Mouse (Mus musculus): Measurements from ENCODE around the gene Gm27021. TPM values are rescaled to one million over a fixed set of nuclear protein-coding genes. Genes with fewer than 3 reads are reported as not detected.
A peak's percentile ranks its signal among the peaks of the same experiment; 100 is the strongest.

The Gm27021 gene
- polyA plus RNA-seq, 1 experiment from 2014 or later = 2.3 TPM

GRCm38 (mm10) chr8:120626461-120626860 lies 41.4 kb downstream of the Gm27021 start:
- no peaks in the 10 kb centered on the region for H3K27me3 ChIP-seq (ENCODE audit: control insufficient read depth, insufficient read depth, low read length)
- H3K36me3 ChIP-seq (ENCODE audit: control insufficient read depth, insufficient read depth, low read length) = no peaks in the 10 kb centered on the region
- H3K4me1 ChIP-seq (ENCODE audit: control insufficient read depth, insufficient read depth, low read length) = no peaks in the 10 kb centered on the region
- WGBS = 52% methylated on average over 11 of the region's 11 CpGs
- H3K4me2 ChIP-seq (ENCODE audit: low read depth) = no peak overlapping the region
- H3K9me3 ChIP-seq (ENCODE audit: control insufficient read depth, low read length) = no peaks in the 10 kb centered on the region
- no peak for DNase-seq (ENCODE audit: low spot score)
- no peak overlapping the region for H3K4me3 ChIP-seq (ENCODE audit: low read depth, low read length)
- no peak for ATAC-seq (ENCODE audit: insufficient read depth, low FRiP score, low TSS enrichment)
- no peak overlapping the region for H3K9ac ChIP-seq (ENCODE audit: low read length)
- no peak overlapping the region for H3K27ac ChIP-seq (ENCODE audit: low read depth, low read length)

GRCm38 (mm10) chr8:120623608-120624007 lies 44.3 kb downstream of the Gm27021 start:
- Histone ChIP-seq H3K27ac (ENCODE audit: low read depth, low read length) (no peak overlapping the region), H3K27me3 (ENCODE audit: control insufficient read depth, insufficient read depth, low read length) (no peaks in the 10 kb centered on the region), H3K4me3 (ENCODE audit: low read depth, low read length) (no peak overlapping the region), H3K36me3 (ENCODE audit: control insufficient read depth, insufficient read depth, low read length) (no peaks in the 10 kb centered on the region), H3K9ac (ENCODE audit: low read length) (no peak overlapping the region), H3K4me1 (ENCODE audit: control insufficient read depth, insufficient read depth, low read length) (no peaks in the 10 kb centered on the region), H3K4me2 (ENCODE audit: low read depth) (no peak overlapping the region), H3K9me3 (ENCODE audit: control insufficient read depth, low read length) (no peaks in the 10 kb centered on the region)
- DNase-seq (ENCODE audit: low spot score) (no peak), ATAC-seq (ENCODE audit: insufficient read depth, low FRiP score, low TSS enrichment) (no peak)
- WGBS = 39% methylated on average over 2 of the region's 2 CpGs

- DNase-seq (ENCODE audit: low spot score) (no peak), ATAC-seq (ENCODE audit: insufficient read depth, low FRiP score, low TSS enrichment) (no peak)
- Histone ChIP-seq H3K9ac (ENCODE audit: low read length) (no peak overlapping the region), H3K4me3 (ENCODE audit: low read depth, low read length) (no peak overlapping the region), H3K4me1 (ENCODE audit: control insufficient read depth, insufficient read depth, low read length) (no peaks in the 10 kb centered on the region), H3K36me3 (ENCODE audit: control insufficient read depth, insufficient read depth, low read length) (no peaks in the 10 kb centered on the region), H3K27me3 (ENCODE audit: control insufficient read depth, insufficient read depth, low read length) (no peaks in the 10 kb centered on the region), H3K4me2 (ENCODE audit: low read depth) (no peak overlapping the region), H3K9me3 (ENCODE audit: control insufficient read depth, low read length) (no peaks in the 10 kb centered on the region), H3K27ac (ENCODE audit: low read depth, low read length) (no peak overlapping the region)
- WGBS = 73% methylated on average over 14 of the region's 14 CpGs
Observed at GRCm38 (mm10) chr8:120622161-120622560, 45.7 kb downstream of the Gm27021 start.

GRCm38 (mm10) chr8:120620441-120620840 lies 47.4 kb downstream of the Gm27021 start:
- Histone ChIP-seq H3K9me3 (ENCODE audit: control insufficient read depth, low read length) (no peaks in the 10 kb centered on the region), H3K4me2 (ENCODE audit: low read depth) (no peak overlapping the region), H3K27ac (ENCODE audit: low read depth, low read length) (no peak overlapping the region), H3K27me3 (ENCODE audit: control insufficient read depth, insufficient read depth, low read length) (no peaks in the 10 kb centered on the region), H3K4me3 (ENCODE audit: low read depth, low read length) (no peak overlapping the region), H3K9ac (ENCODE audit: low read length) (peak overlapping the region; percentile 26; the same call in 1 of the 2 replicates), H3K36me3 (ENCODE audit: control insufficient read depth, insufficient read depth, low read length) (no peaks in the 10 kb centered on the region), H3K4me1 (ENCODE audit: control insufficient read depth, insufficient read depth, low read length) (peaks cover 4% of the 10 kb centered on the region; the same call in 1 of the 2 replicates)
- 66% methylated on average over 7 of the region's 7 CpGs for WGBS
- DNase-seq (ENCODE audit: low spot score) = no peak
- ATAC-seq (ENCODE audit: insufficient read depth, low FRiP score, low TSS enrichment) = no peak

- Histone ChIP-seq H3K27me3 (ENCODE audit: control insufficient read depth, insufficient read depth, low read length) (no peaks in the 10 kb centered on the region), H3K9me3 (ENCODE audit: control insufficient read depth, low read length) (no peaks in the 10 kb centered on the region), H3K4me3 (ENCODE audit: low read depth, low read length) (no peak overlapping the region), H3K4me1 (ENCODE audit: control insufficient read depth, insufficient read depth, low read length) (peaks cover 4% of the 10 kb centered on the region; the same call in 1 of the 2 replicates), H3K27ac (ENCODE audit: low read depth, low read length) (no peak overlapping the region), H3K9ac (ENCODE audit: low read length) (no peak overlapping the region), H3K4me2 (ENCODE audit: low read depth) (no peak overlapping the region), H3K36me3 (ENCODE audit: control insufficient read depth, insufficient read depth, low read length) (no peaks in the 10 kb centered on the region)
- ATAC-seq (ENCODE audit: insufficient read depth, low FRiP score, low TSS enrichment) = no peak
- DNase-seq (ENCODE audit: low spot score) = no peak
- 76% methylated on average over 11 of the region's 11 CpGs for WGBS
Observed at GRCm38 (mm10) chr8:120619235-120620180, 48.4 kb downstream of the Gm27021 start.

GRCm38 (mm10) chr8:120618110-120618509 lies 49.8 kb downstream of the Gm27021 start:
- 0 out of 2 replicates have a peak overlapping the region, but pooled peaks have one; percentile 2 for H3K9ac ChIP-seq (ENCODE audit: low read length)

GRCm38 (mm10) chr8:120616663-120617626 lies 50.9 kb downstream of the Gm27021 start:
- H3K27me3 ChIP-seq (ENCODE audit: control insufficient read depth, insufficient read depth, low read length) = no peaks in the 10 kb centered on the region
- H3K4me3 ChIP-seq (ENCODE audit: low read depth, low read length) = no peak overlapping the region
- H3K4me1 ChIP-seq (ENCODE audit: control insufficient read depth, insufficient read depth, low read length) = peaks cover 4% of the 10 kb centered on the region; the same call in 1 of the 2 replicates
- no peaks in the 10 kb centered on the region for H3K9me3 ChIP-seq (ENCODE audit: control insufficient read depth, low read length)
- ATAC-seq (ENCODE audit: insufficient read depth, low FRiP score, low TSS enrichment) = peak; percentile 54; the same call in 1 of the 2 replicates
- WGBS = 40% methylated on average over 7 of the region's 8 CpGs
- DNase-seq (ENCODE audit: low spot score) = peak; percentile 50
- H3K4me2 ChIP-seq (ENCODE audit: low read depth) = no peak overlapping the region
- H3K36me3 ChIP-seq (ENCODE audit: control insufficient read depth, insufficient read depth, low read length) = no peaks in the 10 kb centered on the region
- H3K27ac ChIP-seq (ENCODE audit: low read depth, low read length) = peak overlapping the region; percentile 50; the same call in 1 of the 2 replicates
- no peak overlapping the region for H3K9ac ChIP-seq (ENCODE audit: low read length)

More at GRCm38 (mm10) chr8:120618110-120618509, 49.8 kb downstream of the Gm27021 start:
- peak; percentile 72 for ATAC-seq (ENCODE audit: insufficient read depth, low FRiP score, low TSS enrichment)
- H3K27ac ChIP-seq (ENCODE audit: low read depth, low read length) = peak overlapping the region; percentile 11; the same call in 1 of the 2 replicates
- WGBS = 1% methylated on average over 6 of the region's 6 CpGs
- H3K36me3 ChIP-seq (ENCODE audit: control insufficient read depth, insufficient read depth, low read length) = no peaks in the 10 kb centered on the region
- H3K4me2 ChIP-seq (ENCODE audit: low read depth) = no peak overlapping the region
- H3K4me1 ChIP-seq (ENCODE audit: control insufficient read depth, insufficient read depth, low read length) = peaks cover 4% of the 10 kb centered on the region; the same call in 1 of the 2 replicates
- no peaks in the 10 kb centered on the region for H3K27me3 ChIP-seq (ENCODE audit: control insufficient read depth, insufficient read depth, low read length)
- no peak overlapping the region for H3K4me3 ChIP-seq (ENCODE audit: low read depth, low read length)
- DNase-seq (ENCODE audit: low spot score) = peak; percentile 87
- no peaks in the 10 kb centered on the region for H3K9me3 ChIP-seq (ENCODE audit: control insufficient read depth, low read length)

GRCm38 (mm10) chr8:120614491-120614890 lies 53.4 kb downstream of the Gm27021 start:
- H3K4me2 ChIP-seq (ENCODE audit: low read depth) = no peak overlapping the region
- H3K27me3 ChIP-seq (ENCODE audit: control insufficient read depth, insufficient read depth, low read length) = no peaks in the 10 kb centered on the region
- no peak overlapping the region for H3K4me3 ChIP-seq (ENCODE audit: low read depth, low read length)
- no peak overlapping the region for H3K27ac ChIP-seq (ENCODE audit: low read depth, low read length)
- no peaks in the 10 kb centered on the region for H3K9me3 ChIP-seq (ENCODE audit: control insufficient read depth, low read length)
- ATAC-seq (ENCODE audit: insufficient read depth, low FRiP score, low TSS enrichment) = no peak
- H3K4me1 ChIP-seq (ENCODE audit: control insufficient read depth, insufficient read depth, low read length) = peaks cover 4% of the 10 kb centered on the region; the same call in 1 of the 2 replicates
- H3K36me3 ChIP-seq (ENCODE audit: control insufficient read depth, insufficient read depth, low read length) = no peaks in the 10 kb centered on the region
- no peak overlapping the region for H3K9ac ChIP-seq (ENCODE audit: low read length)
- DNase-seq (ENCODE audit: low spot score) = no peak
- 94% methylated on average over 3 of the region's 3 CpGs for WGBS

All from neural tube, embryonic 11.5 days (tissue).